Mouse (Mus musculus): ENCODE results near the gene Gm4707. TPM values are rescaled to one million over a fixed set of nuclear protein-coding genes. Genes with fewer than 3 reads are reported as not detected.
"Not testable (repeated sequence)": the region's sequence is repeated elsewhere in the genome, so short reads cannot be mapped to it uniquely, and the experiment has no call there.

The Gm4707 gene
- polyA plus RNA-seq, 1 experiment from 2014 or later, result 0.40 TPM

- H3K4me1 ChIP-seq (replicated peaks; ENCODE audit: control insufficient read depth, insufficient read depth, low read length), result no peaks in the 10 kb centered on the region
- H3K9me3 ChIP-seq (ENCODE audit: control insufficient read depth), result no peaks in the 10 kb centered on the region
- no peak for TF ChIP-seq CTCF (IDR thresholded peaks at IDR 0.05; ENCODE audit: low read depth)
- H3K4me2 ChIP-seq (replicated peaks; ENCODE audit: low read depth), result no peak overlapping the region
- H3K36me3 ChIP-seq (ENCODE audit: control insufficient read depth, insufficient read depth), result peaks cover 6% of the 10 kb centered on the region; the same call in 1 of the 2 replicates
- WGBS, result 96% methylated on average over 6 of the region's 6 CpGs
- H3K27me3 ChIP-seq (replicated peaks; ENCODE audit: control insufficient read depth, insufficient read depth, low read length), result no peaks in the 10 kb centered on the region
- no peak overlapping the region for H3K4me3 ChIP-seq (ENCODE audit: low read depth, low read length)
- H3K9ac ChIP-seq (ENCODE audit: low read depth, low read length), result no peak overlapping the region
- no peak overlapping the region for H3K27ac ChIP-seq (ENCODE audit: low read depth, low read length)
- no peak for ATAC-seq
Measured at GRCm38 (mm10) chr17:71445191-71445590, 14.5 kb downstream of the Gm4707 start.

GRCm38 (mm10) chr17:71444718-71445117, 15.0 kb downstream of the Gm4707 start:
- Histone ChIP-seq H3K9me3 (ENCODE audit: control insufficient read depth) (no peaks in the 10 kb centered on the region), H3K27me3 (replicated peaks; ENCODE audit: control insufficient read depth, insufficient read depth, low read length) (no peaks in the 10 kb centered on the region), H3K27ac (ENCODE audit: low read depth, low read length) (no peak overlapping the region), H3K4me2 (replicated peaks; ENCODE audit: low read depth) (no peak overlapping the region), H3K36me3 (ENCODE audit: control insufficient read depth, insufficient read depth) (peaks cover 6% of the 10 kb centered on the region; the same call in 1 of the 2 replicates), H3K9ac (ENCODE audit: low read depth, low read length) (no peak overlapping the region), H3K4me1 (replicated peaks; ENCODE audit: control insufficient read depth, insufficient read depth, low read length) (no peaks in the 10 kb centered on the region), H3K4me3 (ENCODE audit: low read depth, low read length) (no peak overlapping the region)
- no peak for ATAC-seq
- 83% methylated on average over 2 of the region's 2 CpGs for WGBS
- TF ChIP-seq CTCF (IDR thresholded peaks at IDR 0.05; ENCODE audit: low read depth), result peak; percentile 25

- no peak overlapping the region for H3K27ac ChIP-seq (ENCODE audit: low read depth, low read length)
- no peak overlapping the region for H3K4me2 ChIP-seq (replicated peaks; ENCODE audit: low read depth)
- ATAC-seq, result no peak
- peaks cover 6% of the 10 kb centered on the region; the same call in 1 of the 2 replicates for H3K36me3 ChIP-seq (ENCODE audit: control insufficient read depth, insufficient read depth)
- no peaks in the 10 kb centered on the region for H3K27me3 ChIP-seq (replicated peaks; ENCODE audit: control insufficient read depth, insufficient read depth, low read length)
- no peak for TF ChIP-seq CTCF (IDR thresholded peaks at IDR 0.05; ENCODE audit: low read depth)
- no peak overlapping the region for H3K9ac ChIP-seq (ENCODE audit: low read depth, low read length)
- H3K4me3 ChIP-seq (ENCODE audit: low read depth, low read length), result no peak overlapping the region
- no peaks in the 10 kb centered on the region for H3K9me3 ChIP-seq (ENCODE audit: control insufficient read depth)
- H3K4me1 ChIP-seq (replicated peaks; ENCODE audit: control insufficient read depth, insufficient read depth, low read length), result no peaks in the 10 kb centered on the region
- WGBS, result 86% methylated on average over 3 of the region's 3 CpGs
Measured at GRCm38 (mm10) chr17:71444126-71444525, 15.6 kb downstream of the Gm4707 start.

- 57% methylated on average over 6 of the region's 6 CpGs for WGBS
- Histone ChIP-seq H3K27ac (ENCODE audit: low read depth, low read length) (no peak overlapping the region), H3K9ac (ENCODE audit: low read depth, low read length) (no peak overlapping the region), H3K4me3 (ENCODE audit: low read depth, low read length) (no peak overlapping the region), H3K36me3 (ENCODE audit: control insufficient read depth, insufficient read depth) (peaks cover 6% of the 10 kb centered on the region; the same call in 1 of the 2 replicates), H3K9me3 (ENCODE audit: control insufficient read depth) (no peaks in the 10 kb centered on the region), H3K27me3 (replicated peaks; ENCODE audit: control insufficient read depth, insufficient read depth, low read length) (no peaks in the 10 kb centered on the region), H3K4me2 (replicated peaks; ENCODE audit: low read depth) (no peak overlapping the region), H3K4me1 (replicated peaks; ENCODE audit: control insufficient read depth, insufficient read depth, low read length) (no peaks in the 10 kb centered on the region)
- no peak; the same call in 1 of the 2 replicates for ATAC-seq
- TF ChIP-seq CTCF (IDR thresholded peaks at IDR 0.05; ENCODE audit: low read depth), result no peak
Measured at GRCm38 (mm10) chr17:71443273-71443672, 16.4 kb downstream of the Gm4707 start.

GRCm38 (mm10) chr17:71422502-71422901, 37.2 kb downstream of the Gm4707 start:
- not testable (repeated sequence) for H3K27me3 ChIP-seq (replicated peaks; ENCODE audit: control insufficient read depth, insufficient read depth, low read length); H3K4me3 ChIP-seq (ENCODE audit: low read depth, low read length); H3K4me1 ChIP-seq (replicated peaks; ENCODE audit: control insufficient read depth, insufficient read depth, low read length); H3K9ac ChIP-seq (ENCODE audit: low read depth, low read length); H3K27ac ChIP-seq (ENCODE audit: low read depth, low read length); H3K4me2 ChIP-seq (replicated peaks; ENCODE audit: low read depth); H3K9me3 ChIP-seq (ENCODE audit: control insufficient read depth); ATAC-seq
- WGBS, result 98% methylated on average over 2 of the region's 2 CpGs
- peaks cover 36% of the 10 kb centered on the region for H3K36me3 ChIP-seq (ENCODE audit: control insufficient read depth, insufficient read depth)

- not testable (repeated sequence) for H3K9ac ChIP-seq (ENCODE audit: low read depth, low read length); ATAC-seq; H3K9me3 ChIP-seq (ENCODE audit: control insufficient read depth); H3K4me2 ChIP-seq (replicated peaks; ENCODE audit: low read depth); H3K27ac ChIP-seq (ENCODE audit: low read depth, low read length); H3K27me3 ChIP-seq (replicated peaks; ENCODE audit: control insufficient read depth, insufficient read depth, low read length); H3K4me1 ChIP-seq (replicated peaks; ENCODE audit: control insufficient read depth, insufficient read depth, low read length); H3K4me3 ChIP-seq (ENCODE audit: low read depth, low read length)
- H3K36me3 ChIP-seq (ENCODE audit: control insufficient read depth, insufficient read depth), result peaks cover 43% of the 10 kb centered on the region
- 91% methylated on average over 5 of the region's 5 CpGs for WGBS
Measured at GRCm38 (mm10) chr17:71419448-71419847, 40.3 kb downstream of the Gm4707 start.

- no peak overlapping the region for H3K4me2 ChIP-seq (replicated peaks; ENCODE audit: low read depth)
- H3K36me3 ChIP-seq (ENCODE audit: control insufficient read depth, insufficient read depth), result peaks cover 36% of the 10 kb centered on the region
- H3K9ac ChIP-seq (ENCODE audit: low read depth, low read length), result no peak overlapping the region
- WGBS, result 84% methylated on average over 1 of the region's 1 CpGs
- TF ChIP-seq CTCF (IDR thresholded peaks at IDR 0.05; ENCODE audit: low read depth), result no peak
- H3K27ac ChIP-seq (ENCODE audit: low read depth, low read length), result no peak overlapping the region
- H3K4me1 ChIP-seq (replicated peaks; ENCODE audit: control insufficient read depth, insufficient read depth, low read length), result no peaks in the 10 kb centered on the region
- peaks cover 5% of the 10 kb centered on the region; the same call in 1 of the 2 replicates for H3K9me3 ChIP-seq (ENCODE audit: control insufficient read depth)
- H3K4me3 ChIP-seq (ENCODE audit: low read depth, low read length), result no peak overlapping the region
- no peak for ATAC-seq
- no peaks in the 10 kb centered on the region for H3K27me3 ChIP-seq (replicated peaks; ENCODE audit: control insufficient read depth, insufficient read depth, low read length)
Measured at GRCm38 (mm10) chr17:71417008-71417407, 42.7 kb downstream of the Gm4707 start.

Other genes with a start within 250 kb of the Gm4707 start
- 0.82 and 1.7 TPM in 2 replicates for gene Emilin2, start 147.9 kb downstream of the Gm4707 start, polyA plus RNA-seq (2015; fragmentation: Nextera tagmentation; extraction: Ambion mirVana)
- 25.6 and 26.6 TPM in 2 replicates for gene Smchd1, start 15.4 kb upstream of the Gm4707 start, polyA plus RNA-seq (2015; fragmentation: Nextera tagmentation; extraction: Ambion mirVana)
- gene Ndc80, start 66.9 kb upstream of the Gm4707 start, polyA plus RNA-seq (2015; fragmentation: Nextera tagmentation; extraction: Ambion mirVana), result 8.8 and 10.0 TPM in 2 replicates
- gene Spdya, start 92.1 kb upstream of the Gm4707 start, polyA plus RNA-seq (2015; fragmentation: Nextera tagmentation; extraction: Ambion mirVana), result 0.27 and 0.66 TPM in 2 replicates
- 22.8 and 26.5 TPM in 2 replicates for gene Wdr43, start 156.0 kb upstream of the Gm4707 start, polyA plus RNA-seq (2015; fragmentation: Nextera tagmentation; extraction: Ambion mirVana)
- 0.07 and 0.16 TPM in 2 replicates for gene Togaram2, start 213.3 kb upstream of the Gm4707 start, polyA plus RNA-seq (2015; fragmentation: Nextera tagmentation; extraction: Ambion mirVana)